Mouse (Mus musculus): ENCODE results near the gene Sim2. TPM values are rescaled to one million over a fixed set of nuclear protein-coding genes. Genes with fewer than 3 reads are reported as not detected.

Gene Sim2
- polyA plus RNA-seq, 1 experiment from 2014 or later: not detected

- H3K9ac ChIP-seq (replicated peaks): no peak overlapping the region
- no peaks in the 10 kb centered on the region for H3K9me3 ChIP-seq (ENCODE audit: low read length)
- H3K4me3 ChIP-seq (ENCODE audit: low read depth, low read length): no peak overlapping the region
- WGBS (ENCODE audit: insufficient replicate concordance): 52% methylated on average over 9 of the region's 9 CpGs
- H3K4me1 ChIP-seq (ENCODE audit: insufficient read depth): no peaks in the 10 kb centered on the region
- H3K36me3 ChIP-seq (replicated peaks; ENCODE audit: insufficient read depth, low read length): no peaks in the 10 kb centered on the region
- H3K4me2 ChIP-seq (ENCODE audit: low read depth, low read length): no peak overlapping the region
- TF ChIP-seq CTCF (IDR thresholded peaks at IDR 0.05; ENCODE audit: low read depth) (no peak), EP300 (IDR thresholded peaks at IDR 0.05; ENCODE audit: low read depth) (no peak)
- no peak for DNase-seq
- peaks cover 19% of the 10 kb centered on the region; the same call in 1 of the 2 replicates for H3K27me3 ChIP-seq (ENCODE audit: insufficient read depth, low read length)
- H3K27ac ChIP-seq (ENCODE audit: low read depth): no peak overlapping the region
- no peak for ATAC-seq
These were observed 30.0 kb downstream of the Sim2 start for GRCm38 (mm10) chr16:94114693-94115092.

- Histone ChIP-seq H3K4me1 (ENCODE audit: insufficient read depth) (no peaks in the 10 kb centered on the region), H3K9me3 (ENCODE audit: low read length) (no peaks in the 10 kb centered on the region), H3K4me2 (ENCODE audit: low read depth, low read length) (no peak overlapping the region), H3K4me3 (ENCODE audit: low read depth, low read length) (no peak overlapping the region), H3K9ac (replicated peaks) (no peak overlapping the region), H3K36me3 (replicated peaks; ENCODE audit: insufficient read depth, low read length) (no peaks in the 10 kb centered on the region), H3K27me3 (ENCODE audit: insufficient read depth, low read length) (peaks cover 21% of the 10 kb centered on the region), H3K27ac (ENCODE audit: low read depth) (no peak overlapping the region)
- no peak for DNase-seq
- no peak for ATAC-seq
- 53% methylated on average over 6 of the region's 6 CpGs for WGBS (ENCODE audit: insufficient replicate concordance)
- no peak for TF ChIP-seq EP300 (IDR thresholded peaks at IDR 0.05; ENCODE audit: low read depth)
- no peak for TF ChIP-seq CTCF (IDR thresholded peaks at IDR 0.05; ENCODE audit: low read depth)
These were observed 32.6 kb downstream of the Sim2 start for GRCm38 (mm10) chr16:94117333-94117732.

GRCm38 (mm10) chr16:94118394-94118793 lies 33.7 kb downstream of the Sim2 start:
- H3K9ac ChIP-seq (replicated peaks): no peak overlapping the region
- ATAC-seq (no peak), DNase-seq (no peak)
- H3K27ac ChIP-seq (ENCODE audit: low read depth): no peak overlapping the region
- 95% methylated on average over 1 of the region's 1 CpGs for WGBS (ENCODE audit: insufficient replicate concordance)
- H3K27me3 ChIP-seq (ENCODE audit: insufficient read depth, low read length): peaks cover 30% of the 10 kb centered on the region
- H3K4me1 ChIP-seq (ENCODE audit: insufficient read depth): no peaks in the 10 kb centered on the region
- TF ChIP-seq CTCF (IDR thresholded peaks at IDR 0.05; ENCODE audit: low read depth) (no peak), EP300 (IDR thresholded peaks at IDR 0.05; ENCODE audit: low read depth) (no peak)
- H3K4me2 ChIP-seq (ENCODE audit: low read depth, low read length): no peak overlapping the region
- H3K4me3 ChIP-seq (ENCODE audit: low read depth, low read length): no peak overlapping the region
- H3K36me3 ChIP-seq (replicated peaks; ENCODE audit: insufficient read depth, low read length): no peaks in the 10 kb centered on the region
- no peaks in the 10 kb centered on the region for H3K9me3 ChIP-seq (ENCODE audit: low read length)

- Histone ChIP-seq H3K27me3 (ENCODE audit: insufficient read depth, low read length) (peaks cover 49% of the 10 kb centered on the region), H3K9me3 (ENCODE audit: low read length) (no peaks in the 10 kb centered on the region), H3K4me1 (ENCODE audit: insufficient read depth) (no peaks in the 10 kb centered on the region), H3K4me3 (ENCODE audit: low read depth, low read length) (no peak overlapping the region), H3K9ac (replicated peaks) (no peak overlapping the region), H3K4me2 (ENCODE audit: low read depth, low read length) (no peak overlapping the region), H3K27ac (ENCODE audit: low read depth) (no peak overlapping the region), H3K36me3 (replicated peaks; ENCODE audit: insufficient read depth, low read length) (no peaks in the 10 kb centered on the region)
- TF ChIP-seq CTCF (IDR thresholded peaks at IDR 0.05; ENCODE audit: low read depth): no peak
- TF ChIP-seq EP300 (IDR thresholded peaks at IDR 0.05; ENCODE audit: low read depth): no peak
- 39% methylated on average over 3 of the region's 3 CpGs for WGBS (ENCODE audit: insufficient replicate concordance)
- ATAC-seq: no peak
- DNase-seq: no peak
These were observed 37.6 kb downstream of the Sim2 start for GRCm38 (mm10) chr16:94122347-94122746.

- DNase-seq: no peak
- H3K4me3 ChIP-seq (ENCODE audit: low read depth, low read length): no peak overlapping the region
- no peak overlapping the region for H3K9ac ChIP-seq (replicated peaks)
- H3K27ac ChIP-seq (ENCODE audit: low read depth): no peak overlapping the region
- peaks cover 51% of the 10 kb centered on the region for H3K27me3 ChIP-seq (ENCODE audit: insufficient read depth, low read length)
- H3K9me3 ChIP-seq (ENCODE audit: low read length): no peaks in the 10 kb centered on the region
- no peak for ATAC-seq
- 78% methylated on average over 11 of the region's 11 CpGs for WGBS (ENCODE audit: insufficient replicate concordance)
- no peak overlapping the region for H3K4me2 ChIP-seq (ENCODE audit: low read depth, low read length)
- H3K36me3 ChIP-seq (replicated peaks; ENCODE audit: insufficient read depth, low read length): no peaks in the 10 kb centered on the region
- no peak for TF ChIP-seq CTCF (IDR thresholded peaks at IDR 0.05; ENCODE audit: low read depth)
- TF ChIP-seq EP300 (IDR thresholded peaks at IDR 0.05; ENCODE audit: low read depth): no peak
- H3K4me1 ChIP-seq (ENCODE audit: insufficient read depth): no peaks in the 10 kb centered on the region
These were observed 38.5 kb downstream of the Sim2 start for GRCm38 (mm10) chr16:94123247-94123646.

- H3K27ac ChIP-seq (ENCODE audit: low read depth): no peak overlapping the region
- H3K9ac ChIP-seq (replicated peaks): no peak overlapping the region
- H3K4me3 ChIP-seq (ENCODE audit: low read depth, low read length): peak overlapping the region; percentile 20; the same call in 1 of the 2 replicates
- ATAC-seq (no peak), DNase-seq (no peak)
- H3K9me3 ChIP-seq (ENCODE audit: low read length): no peaks in the 10 kb centered on the region
- peak overlapping the region; percentile 38; the same call in 1 of the 2 replicates for H3K4me2 ChIP-seq (ENCODE audit: low read depth, low read length)
- 2% methylated on average over 68 of the region's 83 CpGs for WGBS (ENCODE audit: insufficient replicate concordance)
- H3K36me3 ChIP-seq (replicated peaks; ENCODE audit: insufficient read depth, low read length): no peaks in the 10 kb centered on the region
- peaks cover 51% of the 10 kb centered on the region for H3K27me3 ChIP-seq (ENCODE audit: insufficient read depth, low read length)
- H3K4me1 ChIP-seq (ENCODE audit: insufficient read depth): no peaks in the 10 kb centered on the region
- no peak for TF ChIP-seq EP300 (IDR thresholded peaks at IDR 0.05; ENCODE audit: low read depth)
- no peak for TF ChIP-seq CTCF (IDR thresholded peaks at IDR 0.05; ENCODE audit: low read depth)
These were observed 40.6 kb downstream of the Sim2 start for GRCm38 (mm10) chr16:94125172-94125981.

All from liver, postnatal 0 days (tissue).